Mouse (Mus musculus) left cerebral cortex, adult 2 months (tissue): ENCODE measurements around the gene Acer2. TPM values are rescaled to one million over a fixed set of nuclear protein-coding genes. Genes with fewer than 3 reads are reported as not detected.
"Not testable (repeated sequence)": the region's sequence is repeated elsewhere in the genome, so short reads cannot be mapped to it uniquely, and the experiment has no call there.

ENCODE experiments used
- DNase-seq, 2 experiments: peaks; one replicate each; pipeline ENCODE4 v3.0.0; 2021 to 2022; ENCODE audit warnings: low spot score in 2 of 2, mixed read lengths in 1 of 2; ENCODE audit errors: extremely low spot score in 1 of 2
- H3K27ac ChIP-seq: fragments of 200-600 bp; 2 replicates; pipeline ENCODE4 v1.8.1; 2022
- H3K4me3 ChIP-seq: fragments of 200-600 bp; 2 replicates; pipeline ENCODE4 v1.8.1; 2022
- CTCF ChIP-seq: fragments of 200-600 bp; IDR thresholded peaks from 2 replicates; pipeline ENCODE4 v1.8.1; 2022; ENCODE audit warnings: antibody characterized with exemption, mild to moderate bottlenecking, moderate library complexity
- intact Hi-C: fragments of 180-260 bp; cut with DNase I; formaldehyde crosslinking; loops from one replicate; pipeline ENCODE4 v1.15.1; 2025
- long read RNA-seq, 2 experiments: library from polyadenylated mRNA; stranded (forward); transcript quantifications; one replicate each; pipeline ENCODE4 v2.0.0; 2021; ENCODE audit warnings: borderline mapping rate in 2 of 2
- total RNA-seq, 2 experiments: library from RNA; stranded (reverse); gene quantifications; 2 replicates each; pipeline ENCODE4 v1.2.3; 2021

The Acer2 gene
- 1 to 10 TPM; 6.7 to 8.1 TPM for total RNA-seq
- long read RNA-seq, experiment 1, full-length matches to known transcripts, result 3 of 5 reads
- long read RNA-seq, experiment 1, partial matches to known transcripts, result 1 of 5 reads
- long read RNA-seq, experiment 1, other reads (novel, unspliced or antisense), result 1 of 5 reads
- long read RNA-seq, experiment 2, full-length matches to known transcripts, result 2 of 3 reads
- long read RNA-seq, experiment 2, partial matches to known transcripts, result 0 of 3 reads
- long read RNA-seq, experiment 2, other reads (novel, unspliced or antisense), result 1 of 3 reads

- H3K4me3 ChIP-seq, result peak within 1 kb of the TSS; percentile 67
- TF ChIP-seq CTCF, result peak; percentile 24
- peak; percentile 68 to 83 for DNase-seq
- intact Hi-C loops, result no loop called here
- H3K27ac ChIP-seq, result peak within 1 kb of the TSS; percentile 53
Observed at GRCm38 (mm10) chr4:86874146-86874847, at the start of gene Acer2. Gene Acer2 (plus strand): TSS chr4:86874396.

- H3K27ac ChIP-seq, result no peak overlapping the region
- DNase-seq, result no peak
- H3K4me3 ChIP-seq, result no peak overlapping the region
- intact Hi-C loops, result no loop called here
- no peak for TF ChIP-seq CTCF
Observed at GRCm38 (mm10) chr4:86825143-86825542, 49.1 kb upstream of the Acer2 start.

GRCm38 (mm10) chr4:86831896-86832295 is 42.3 kb upstream of the Acer2 start:
- no peak overlapping the region for H3K27ac ChIP-seq
- intact Hi-C loops, result no loop called here

GRCm38 (mm10) chr4:86841141-86841540 is 33.1 kb upstream of the Acer2 start:
- DNase-seq, intact Hi-C loops, H3K27ac ChIP-seq, H3K4me3 ChIP-seq: not testable (repeated sequence)

More at GRCm38 (mm10) chr4:86831896-86832295, 42.3 kb upstream of the Acer2 start:
- H3K4me3 ChIP-seq, result no peak overlapping the region
- no peak for DNase-seq
- no peak for TF ChIP-seq CTCF

- no peak overlapping the region for H3K27ac ChIP-seq
- TF ChIP-seq CTCF, result no peak
- DNase-seq, result no peak
- intact Hi-C loops, result loop anchor here (5.0 kb wide), 1 partner anchor 48 kb away; no protein-coding TSS in a partner anchor
- H3K4me3 ChIP-seq, result no peak overlapping the region
Observed at GRCm38 (mm10) chr4:86845384-86845783, 28.8 kb upstream of the Acer2 start.

GRCm38 (mm10) chr4:86847246-86847645 is 26.9 kb upstream of the Acer2 start:
- TF ChIP-seq CTCF, result no peak
- no peak overlapping the region for H3K27ac ChIP-seq
- no peak for DNase-seq
- intact Hi-C loops, result loop anchor here (5.0 kb wide), 1 partner anchor 50 kb away; no protein-coding TSS in a partner anchor
- H3K4me3 ChIP-seq, result no peak overlapping the region

GRCm38 (mm10) chr4:86851331-86851730 is 22.9 kb upstream of the Acer2 start:
- TF ChIP-seq CTCF, result no peak
- DNase-seq, result no peak
- H3K4me3 ChIP-seq, result no peak overlapping the region
- intact Hi-C loops, result no loop called here
- no peak overlapping the region for H3K27ac ChIP-seq

- no peak for TF ChIP-seq CTCF
- no peak for DNase-seq
- intact Hi-C loops, result no loop called here
- Histone ChIP-seq H3K4me3 (no peak overlapping the region), H3K27ac (no peak overlapping the region)
Observed at GRCm38 (mm10) chr4:86852018-86852417, 22.2 kb upstream of the Acer2 start.

GRCm38 (mm10) chr4:86852813-86853590 is 21.2 kb upstream of the Acer2 start:
- DNase-seq, result no peak
- no peak overlapping the region for H3K4me3 ChIP-seq
- intact Hi-C loops, result no loop called here
- H3K27ac ChIP-seq, result no peak overlapping the region
- no peak for TF ChIP-seq CTCF

GRCm38 (mm10) chr4:86856304-86857112 is 17.7 kb upstream of the Acer2 start:
- no peak for DNase-seq
- no peak for TF ChIP-seq CTCF
- intact Hi-C loops, result loop anchor here (5.0 kb wide), 2 partner anchors 244 to 506 kb away; partner anchors contain the start of gene Haus6

More at GRCm38 (mm10) chr4:86856304-86857112, 17.7 kb upstream of the Acer2 start:
- Histone ChIP-seq H3K27ac (peak overlapping the region; percentile 95), H3K4me3 (peak overlapping the region; percentile 92)
